Mouse (Mus musculus) liver, adult 2 months (tissue): Measurements from ENCODE around the gene Glt8d2. TPM values are rescaled to one million over a fixed set of nuclear protein-coding genes. Genes with fewer than 3 reads are reported as not detected.
A peak's percentile ranks its signal among the peaks of the same experiment; 100 is the strongest.

ENCODE experiments used
- DNase-seq: peaks from one replicate; pipeline ENCODE4 v3.0.0-alpha.2; 2011; ENCODE audit warnings: low read depth, low spot score; ENCODE audit errors: extremely low read depth
- H3K27ac ChIP-seq: fragments of 200-500 bp; replicated peaks from 2 replicates; pipeline ENCODE4 v1.5.1; 2012; ENCODE audit warnings: low read depth, mild to moderate bottlenecking, control low read depth, inconsistent platforms, low read length; ENCODE audit not compliant: insufficient read depth
- H3K27me3 ChIP-seq: fragments of 200-500 bp; 2 replicates; pipeline ENCODE4 v1.6.1; 2012; ENCODE audit warnings: mild to moderate bottlenecking, moderate library complexity, low read length, inconsistent platforms; ENCODE audit not compliant: control insufficient read depth, insufficient read depth
- H3K36me3 ChIP-seq: fragments of 200-500 bp; 2 replicates; pipeline ENCODE4 v1.6.1; 2012; ENCODE audit warnings: low read length, inconsistent platforms; ENCODE audit not compliant: control insufficient read depth, insufficient read depth
- H3K4me1 ChIP-seq: fragments of 200-500 bp; 2 replicates; pipeline ENCODE4 v1.6.1; 2011; ENCODE audit warnings: low read length; ENCODE audit not compliant: control insufficient read depth, insufficient read depth
- H3K4me3 ChIP-seq: fragments of 200-500 bp; 2 replicates; pipeline ENCODE4 v1.5.1; 2011; ENCODE audit warnings: low read depth, mild to moderate bottlenecking, control low read depth, low read length, moderate library complexity; ENCODE audit not compliant: insufficient read depth
- H3K79me2 ChIP-seq: fragments of 200-500 bp; 2 replicates; pipeline ENCODE4 v1.6.1; 2012; ENCODE audit warnings: inconsistent platforms, mild to moderate bottlenecking, low read length, moderate library complexity; ENCODE audit not compliant: control insufficient read depth, insufficient read depth
- H3K9ac ChIP-seq: fragments of 200-500 bp; 2 replicates; pipeline ENCODE4 v1.6.1; 2012; ENCODE audit warnings: low read depth, mild to moderate bottlenecking, control low read depth, inconsistent platforms, low read length
- CTCF ChIP-seq: fragments of 200-500 bp; IDR thresholded peaks from 2 replicates; pipeline ENCODE4 v1.5.1; 2011; ENCODE audit warnings: low read depth, low read length, control low read depth
- POLR2A ChIP-seq: fragments of 200-500 bp; IDR thresholded peaks from 2 replicates; pipeline ENCODE4 v1.6.1; 2011; ENCODE audit warnings: low read length, control low read depth; ENCODE audit not compliant: insufficient read depth; ENCODE audit errors: extremely low read depth
- WGBS: fragments of 180-500 bp; shearing (Covaris S2); methylation state at CpG from one replicate; pipeline ENCODE4 v1.1.7; 2018; 5-methylcytosine and 5-hydroxymethylcytosine counted together
- polyA plus RNA-seq: library from polyadenylated mRNA; depleted of rRNA; stranded (reverse); fragments of >200 nt; gene quantifications from 2 replicates; pipeline ENCODE4 v1.2.3, GENCODE M21; 2012; rRNA removed
- total RNA-seq: library from RNA; depleted of rRNA; stranded (reverse); fragments of >200 nt; gene quantifications from 2 replicates; pipeline ENCODE4 v1.2.3, GENCODE M21; 2014; rRNA removed

Glt8d2 gene
- total and polyA plus RNA-seq, 2 experiments = 0.18 TPM; not detected in 1

- H3K79me2 ChIP-seq = no peaks in the 10 kb centered on the region
- H3K27ac ChIP-seq = peak overlapping the region; percentile 84
- no peaks in the 10 kb centered on the region for H3K36me3 ChIP-seq
- peak overlapping the region; percentile 87 for H3K9ac ChIP-seq
- H3K4me3 ChIP-seq = peak overlapping the region; percentile 78
- H3K4me1 ChIP-seq = peaks cover 2% of the 10 kb centered on the region
- 11% methylated on average over 9 of the region's 9 CpGs for WGBS
- no peak for DNase-seq
- H3K27me3 ChIP-seq = no peaks in the 10 kb centered on the region
- TF ChIP-seq CTCF (no peak), POLR2A (no peak)
Observed at GRCm38 (mm10) chr10:82622235-82622634, 68.2 kb downstream of the Glt8d2 start.

Other genes starting within 250 kb of the Glt8d2 start
- gene Gm1553, start 198.0 kb downstream of the Glt8d2 start, total RNA-seq = not detected in 2 replicates
- not detected in 2 replicates for gene Gm1553, start 198.0 kb downstream of the Glt8d2 start, polyA plus RNA-seq
- 18.1 and 24.3 TPM in 2 replicates for gene 1190007I07Rik, start 67.4 kb downstream of the Glt8d2 start, total RNA-seq
- 42.0 and 48.5 TPM in 2 replicates for gene 1190007I07Rik, start 67.4 kb downstream of the Glt8d2 start, polyA plus RNA-seq
- gene Tdg, start 60.8 kb downstream of the Glt8d2 start, total RNA-seq = 10.7 and 12.4 TPM in 2 replicates
- gene Tdg, start 60.8 kb downstream of the Glt8d2 start, polyA plus RNA-seq = 8.8 and 9.7 TPM in 2 replicates
- 10.0 and 12.2 TPM in 2 replicates for gene Hcfc2, start 5.5 kb upstream of the Glt8d2 start, total RNA-seq
- 4.4 and 5.6 TPM in 2 replicates for gene Hcfc2, start 5.5 kb upstream of the Glt8d2 start, polyA plus RNA-seq
- gene Nfyb, start 73.5 kb upstream of the Glt8d2 start, total RNA-seq = 30.8 and 34.8 TPM in 2 replicates
- 29.0 and 30.2 TPM in 2 replicates for gene Nfyb, start 73.5 kb upstream of the Glt8d2 start, polyA plus RNA-seq
- 71.2 and 83.2 TPM in 2 replicates for gene Txnrd1, start 143.3 kb upstream of the Glt8d2 start, total RNA-seq
- gene Txnrd1, start 143.3 kb upstream of the Glt8d2 start, polyA plus RNA-seq = 50.4 and 51.9 TPM in 2 replicates
- gene Eid3, start 176.0 kb upstream of the Glt8d2 start, total RNA-seq = 2.1 and 2.3 TPM in 2 replicates
- gene Eid3, start 176.0 kb upstream of the Glt8d2 start, polyA plus RNA-seq = 0.26 and 0.50 TPM in 2 replicates